In genomic region chr2:85144908-85145307, GRCm38 (mm10) we compare ENCODE assay signal across 25 mouse cellular contexts. TPM values are rescaled to one million over a fixed set of nuclear protein-coding genes. Genes with fewer than 3 reads are reported as not detected.
DNase-seq lines count a peak whose midpoint lies in the region; ATAC-seq and TF ChIP-seq lines count a peak whose summit lies in the region.
"Had no signal": no experiment of that assay in that cellular context is flagged by ENCODE, and none has a peak within 500 bp of the region (broad histone marks: within the 10 kb centered on the region; RNA-seq: fewer than 3 reads in every experiment).

No protein-coding gene starts in this region.

- peak; percentile 4 for DNase-seq in heart, adult 11 months
- no peak for DNase-seq in heart, adult 18-20 months
- no peak for DNase-seq in hindbrain, postnatal 0 days (ENCODE audit: low spot score)
- DNase-seq in c-Kit-positive CD71-positive TER-119-positive erythroid progenitor cells, embryonic 14.5 days (ENCODE audit: low spot score): no peak
- no peak for DNase-seq in urinary bladder, postnatal 4 days (ENCODE audit: low spot score in 2 of 2)
- DNase-seq: adrenal gland, adult 2 months; adrenal gland, adult 8-10 months; adrenal gland, postnatal 10 days; adrenal gland, postnatal 14 days; adrenal gland, postnatal 25 days; adrenal gland, postnatal 36 days; B cell, adult 2 months; cerebellum, adult 11 months; cerebellum, adult 11-12 months; cerebellum, adult 18-20 months had no signal

- no peaks in the 10 kb centered on the region for H3K4me1 ChIP-seq in hindbrain, postnatal 0 days (ENCODE audit: insufficient read depth, low read length)

- ATAC-seq in granulocyte monocyte progenitor cell, adult 5-6 weeks (replicated peaks; ENCODE audit: poor library complexity, severe bottlenecking): peak; percentile 71
- ATAC-seq in megakaryocyte, adult 5-6 weeks (ENCODE audit: poor library complexity, severe bottlenecking): peak; percentile 61
- ATAC-seq in megakaryocyte progenitor cell, adult 5-6 weeks (replicated peaks; ENCODE audit: poor library complexity): peak; percentile 73
- no peak for ATAC-seq in hindbrain, postnatal 0 days
- ATAC-seq: activated CD4-positive, CD25-positive, alpha-beta regulatory T cell, adult 4 months; CD4-positive, CD25-positive, alpha-beta regulatory T cell, adult 4 months; Patski had no signal

- WGBS in hindbrain, postnatal 0 days: 82% methylated on average over 2 of the region's 2 CpGs

- H3K9me3 ChIP-seq in hindbrain, postnatal 0 days (ENCODE audit: low read length): no peaks in the 10 kb centered on the region
- H3K9me3 ChIP-seq: G1E had no signal

- no peak for TF ChIP-seq CTCF in hindbrain, postnatal 0 days (IDR thresholded peaks at IDR 0.05; ENCODE audit: low read depth)

- no peaks in the 10 kb centered on the region for H3K36me3 ChIP-seq in hindbrain, postnatal 0 days (ENCODE audit: insufficient read depth, low read length)
- H3K36me3 ChIP-seq: G1E had no signal

- H3K27me3 ChIP-seq in hindbrain, postnatal 0 days (ENCODE audit: insufficient read depth, low read length): no peaks in the 10 kb centered on the region

- no peak overlapping the region for H3K4me2 ChIP-seq in hindbrain, postnatal 0 days (ENCODE audit: low read depth, low read length)

- no peak overlapping the region for H3K4me3 ChIP-seq in hindbrain, postnatal 0 days (ENCODE audit: low read length)

- H3K27ac ChIP-seq in hindbrain, postnatal 0 days: no peak overlapping the region

- H3K9ac ChIP-seq in hindbrain, postnatal 0 days (replicated peaks; ENCODE audit: low read length): no peak overlapping the region

RNA-seq across cellular contexts. Expression of gene Aplnr, which starts 8.9 kb away (rescaled TPM):
- total RNA-seq in heart, adult 18-20 months (2021): 10 to 100 TPM in 1 of 2 experiments, 1 to 10 TPM in 1; 5.7 to 11.3 TPM
- 0.41 TPM in 1 of 2 replicates, not detected in the other for total RNA-seq in granulocyte monocyte progenitor cell, adult 5-6 weeks (2014; fragmentation: Nextera tagmentation)
- total RNA-seq in granulocyte monocyte progenitor cell, adult 5-6 weeks (2017): not detected in 2 replicates
- 1.1 and 2.2 TPM in 2 replicates for total RNA-seq in megakaryocyte, adult 5-6 weeks (2015)
- 1.5 and 2.1 TPM in 2 replicates for total RNA-seq in megakaryocyte, adult 5-6 weeks (2017)
- total RNA-seq in megakaryocyte progenitor cell, adult 5-6 weeks (2015): 0.02 and 0.05 TPM in 2 replicates
- 0.12 TPM in 1 of 2 replicates, not detected in the other for total RNA-seq in megakaryocyte progenitor cell, adult 5-6 weeks (2017)
- 22.2 and 24.2 TPM in 2 replicates for total RNA-seq in hindbrain, postnatal 0 days (2014; rRNA removed)
- 21.0 and 22.1 TPM in 2 replicates for polyA plus RNA-seq in hindbrain, postnatal 0 days (2015; fragmentation: Nextera tagmentation; extraction: Ambion mirVana)
- total RNA-seq: CH12.LX, MEL had no signal
- polyA plus RNA-seq: activated CD4-positive, CD25-positive, alpha-beta regulatory T cell, adult 4 months; C2C12; CD4-positive, CD25-positive, alpha-beta regulatory T cell, adult 4 months; G1E had no signal

RNA-seq across cellular contexts. Expression of gene Lrrc55, which starts 52.1 kb away (rescaled TPM):
- total RNA-seq in heart, adult 18-20 months (2021): 1 to 10 TPM; 1.2 to 1.5 TPM
- not detected in 2 replicates for total RNA-seq in granulocyte monocyte progenitor cell, adult 5-6 weeks (2014; fragmentation: Nextera tagmentation)
- total RNA-seq in granulocyte monocyte progenitor cell, adult 5-6 weeks (2017): not detected in 2 replicates
- not detected in 2 replicates for total RNA-seq in megakaryocyte, adult 5-6 weeks (2015)
- not detected in 2 replicates for total RNA-seq in megakaryocyte, adult 5-6 weeks (2017)
- not detected in 2 replicates for total RNA-seq in megakaryocyte progenitor cell, adult 5-6 weeks (2015)
- total RNA-seq in megakaryocyte progenitor cell, adult 5-6 weeks (2017): not detected in 2 replicates
- total RNA-seq in hindbrain, postnatal 0 days (2014; rRNA removed): 27.3 and 33.7 TPM in 2 replicates
- polyA plus RNA-seq in hindbrain, postnatal 0 days (2015; fragmentation: Nextera tagmentation; extraction: Ambion mirVana): 9.0 and 9.7 TPM in 2 replicates
- total RNA-seq: CH12.LX, MEL had no signal
- polyA plus RNA-seq: activated CD4-positive, CD25-positive, alpha-beta regulatory T cell, adult 4 months; C2C12; CD4-positive, CD25-positive, alpha-beta regulatory T cell, adult 4 months; G1E had no signal

Comparison
In these comparisons a context has a peak if more than half of its experiments do, and no peak if none do; other contexts are left out.
1. RNA of gene Lrrc55, which starts 52.1 kb away (total RNA-seq): 27.3 to 33.7 TPM in hindbrain, postnatal 0 days; 1.2 to 1.5 TPM in heart, adult 18-20 months, not detected in granulocyte monocyte progenitor cell, adult 5-6 weeks, not detected in megakaryocyte, adult 5-6 weeks and not detected in megakaryocyte progenitor cell, adult 5-6 weeks; every median in the first group is over 10 times any median in the second.